Mouse (Mus musculus): Measurements from ENCODE around the gene Rpl7l1. TPM values are rescaled to one million over a fixed set of nuclear protein-coding genes. Genes with fewer than 3 reads are reported as not detected.
"Not testable (repeated sequence)": the region's sequence is repeated elsewhere in the genome, so short reads cannot be mapped to it uniquely, and the experiment has no call there.

Rpl7l1 gene
- polyA plus RNA-seq, 1 experiment from 2014 or later = 85.1 TPM

DNA sequence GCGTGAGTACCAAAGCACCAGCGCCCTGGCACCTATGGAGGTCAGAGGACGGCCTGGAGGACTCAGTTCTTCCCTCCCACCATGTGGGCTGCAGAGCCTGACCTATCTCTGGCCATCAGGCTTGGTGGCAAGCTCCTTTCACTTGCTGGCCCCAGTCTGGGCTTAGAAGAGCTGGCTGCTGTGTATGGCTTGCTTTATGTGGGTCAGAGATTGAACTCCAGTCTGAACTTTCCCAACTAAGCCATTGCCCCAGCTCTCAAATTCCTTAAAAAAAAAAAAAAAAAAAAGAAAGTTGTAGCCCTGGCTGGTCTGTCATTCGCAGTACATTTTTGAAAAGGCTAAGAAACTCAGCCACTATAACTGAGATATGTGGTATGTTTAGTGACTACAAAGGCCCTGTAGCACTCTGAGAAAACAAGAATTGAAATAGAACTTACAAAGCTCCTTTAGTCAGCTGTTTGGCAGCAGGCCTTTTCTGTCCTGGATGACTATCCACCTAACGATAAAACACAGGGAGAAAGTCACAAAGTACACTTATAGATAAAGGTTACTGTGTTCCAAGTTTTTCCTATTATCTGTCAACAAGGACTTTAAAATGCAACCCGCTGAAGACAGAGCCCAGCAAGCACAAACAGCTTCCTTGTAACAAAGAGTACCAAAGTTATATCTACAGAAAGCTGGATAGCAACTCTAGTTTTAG lies 26.8 kb upstream of the Rpl7l1 start:
- Histone ChIP-seq H3K36me3 (peaks cover 92% of the 10 kb centered on the region), H3K9ac (no peak overlapping the region), H3K27me3 (replicated peaks) (no peaks in the 10 kb centered on the region), H3K4me1 (peaks cover 8% of the 10 kb centered on the region; the same call in 1 of the 2 replicates), H3K9me3 (no peaks in the 10 kb centered on the region), H3K4me2 (no peak overlapping the region), H3K27ac (replicated peaks) (peak overlapping the region; percentile 65), H3K4me3 (no peak overlapping the region)
- no peak for ATAC-seq (ENCODE audit: extremely low read depth, insufficient number of reproducible peaks, low FRiP score, low TSS enrichment)
- WGBS = 68% methylated on average over 6 of the region's 6 CpGs

DNA sequence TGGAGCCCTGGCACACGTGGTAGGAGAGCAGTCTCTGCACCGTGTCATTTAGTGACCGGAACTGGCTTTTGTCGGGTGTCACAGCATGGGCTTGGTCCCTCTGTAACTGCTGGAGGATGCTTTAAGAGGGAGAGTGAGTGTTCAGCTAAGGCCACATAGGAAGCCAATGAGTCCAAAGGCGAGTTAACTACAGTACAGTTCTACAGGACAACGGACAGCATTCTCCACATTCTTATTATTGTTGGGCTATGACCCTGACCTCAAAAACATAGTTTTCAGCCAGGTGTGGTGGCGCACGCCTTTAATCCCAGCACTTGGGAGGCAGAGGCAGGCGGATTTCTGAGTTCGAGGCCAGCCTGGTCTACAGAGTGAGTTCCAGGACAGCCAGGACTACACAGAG lies 25.9 kb upstream of the Rpl7l1 start:
- Histone ChIP-seq H3K9ac (no peak overlapping the region), H3K36me3 (peaks cover 91% of the 10 kb centered on the region), H3K27me3 (replicated peaks) (no peaks in the 10 kb centered on the region), H3K4me3 (no peak overlapping the region), H3K27ac (replicated peaks) (no peak overlapping the region), H3K4me2 (no peak overlapping the region), H3K9me3 (no peaks in the 10 kb centered on the region), H3K4me1 (peaks cover 8% of the 10 kb centered on the region; the same call in 1 of the 2 replicates)
- no peak for ATAC-seq (ENCODE audit: extremely low read depth, insufficient number of reproducible peaks, low FRiP score, low TSS enrichment)
- 83% methylated on average over 10 of the region's 10 CpGs for WGBS

DNA sequence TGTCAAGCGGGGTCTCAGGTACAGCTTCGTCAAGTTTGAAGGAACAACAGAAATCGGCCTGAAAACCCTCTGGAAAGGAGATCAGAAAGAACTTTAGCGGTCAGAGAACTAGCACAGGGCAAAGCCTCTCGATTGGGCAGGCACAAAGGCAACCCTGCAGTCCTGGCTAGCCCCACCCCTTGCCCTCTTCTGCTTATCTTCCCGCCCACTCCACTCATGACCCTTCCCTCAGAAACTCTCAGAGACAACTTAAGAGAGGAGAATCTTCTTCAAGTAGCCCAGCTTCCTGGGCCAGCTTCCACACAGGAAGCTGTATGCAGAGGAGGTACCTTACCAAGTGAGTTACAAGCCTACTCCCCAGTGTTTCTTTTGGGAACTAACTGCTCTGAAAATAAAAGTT lies 19.3 kb upstream of the Rpl7l1 start:
- Histone ChIP-seq H3K27me3 (replicated peaks) (no peaks in the 10 kb centered on the region), H3K9me3 (no peaks in the 10 kb centered on the region), H3K4me3 (no peak overlapping the region), H3K9ac (no peak overlapping the region), H3K4me2 (no peak overlapping the region), H3K36me3 (peaks cover 77% of the 10 kb centered on the region), H3K27ac (replicated peaks) (no peak overlapping the region), H3K4me1 (peaks cover under 1% of the 10 kb centered on the region; the same call in 1 of the 2 replicates)
- WGBS = 78% methylated on average over 6 of the region's 6 CpGs
- no peak for ATAC-seq (ENCODE audit: extremely low read depth, insufficient number of reproducible peaks, low FRiP score, low TSS enrichment)

DNA sequence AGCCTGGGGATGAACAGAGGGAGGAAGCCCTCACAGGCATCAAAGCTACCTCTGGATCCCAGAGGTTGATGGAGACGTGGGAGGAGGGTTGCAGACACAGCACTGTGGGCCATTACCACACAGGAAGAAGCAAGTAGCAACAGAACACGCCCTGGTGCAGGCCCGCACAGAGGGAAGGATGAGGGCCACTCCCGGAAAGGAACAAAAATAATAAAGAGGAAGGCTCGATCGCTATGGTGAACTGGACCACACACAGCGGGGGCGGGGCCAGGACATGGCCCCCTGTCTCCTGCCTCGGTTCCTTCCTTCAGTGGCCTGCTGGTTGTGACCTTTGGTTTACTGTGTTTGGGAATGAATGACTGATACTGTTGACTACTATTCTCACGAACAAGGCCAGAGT lies 17.2 kb upstream of the Rpl7l1 start:
- H3K36me3 ChIP-seq = peaks cover 56% of the 10 kb centered on the region
- H3K27me3 ChIP-seq (replicated peaks) = no peaks in the 10 kb centered on the region
- peaks cover 5% of the 10 kb centered on the region; the same call in 1 of the 2 replicates for H3K4me1 ChIP-seq
- H3K9ac ChIP-seq = no peak overlapping the region
- H3K9me3 ChIP-seq = no peaks in the 10 kb centered on the region
- no peak overlapping the region for H3K27ac ChIP-seq (replicated peaks)
- 83% methylated on average over 10 of the region's 10 CpGs for WGBS
- no peak overlapping the region for H3K4me3 ChIP-seq
- H3K4me2 ChIP-seq = no peak overlapping the region
- no peak for ATAC-seq (ENCODE audit: extremely low read depth, insufficient number of reproducible peaks, low FRiP score, low TSS enrichment)

GRCm38 (mm10) chr17:46797386-46797785 lies 14.9 kb upstream of the Rpl7l1 start:
- H3K9me3 ChIP-seq = no peaks in the 10 kb centered on the region
- H3K27me3 ChIP-seq (replicated peaks) = no peaks in the 10 kb centered on the region
- no peak overlapping the region for H3K4me3 ChIP-seq
- 49% methylated on average over 8 of the region's 8 CpGs for WGBS
- no peak overlapping the region for H3K4me2 ChIP-seq
- no peak overlapping the region for H3K27ac ChIP-seq (replicated peaks)
- no peak for ATAC-seq (ENCODE audit: extremely low read depth, insufficient number of reproducible peaks, low FRiP score, low TSS enrichment)
- H3K36me3 ChIP-seq = peaks cover 38% of the 10 kb centered on the region
- H3K9ac ChIP-seq = no peak overlapping the region
- H3K4me1 ChIP-seq = peaks cover 5% of the 10 kb centered on the region; the same call in 1 of the 2 replicates

GRCm38 (mm10) chr17:46796743-46797142 lies 14.3 kb upstream of the Rpl7l1 start:
- Histone ChIP-seq H3K4me1 (peaks cover 5% of the 10 kb centered on the region; the same call in 1 of the 2 replicates), H3K27ac (replicated peaks) (no peak overlapping the region), H3K36me3 (peaks cover 31% of the 10 kb centered on the region), H3K9ac (no peak overlapping the region), H3K9me3 (peaks cover 4% of the 10 kb centered on the region; the same call in 1 of the 2 replicates), H3K27me3 (replicated peaks) (no peaks in the 10 kb centered on the region), H3K4me2 (no peak overlapping the region), H3K4me3 (no peak overlapping the region)
- WGBS = 88% methylated on average over 4 of the region's 4 CpGs
- no peak for ATAC-seq (ENCODE audit: extremely low read depth, insufficient number of reproducible peaks, low FRiP score, low TSS enrichment)

- H3K27me3 ChIP-seq (replicated peaks) = no peaks in the 10 kb centered on the region
- H3K36me3 ChIP-seq = no peaks in the 10 kb centered on the region
- no peak overlapping the region for H3K4me2 ChIP-seq
- peaks cover 5% of the 10 kb centered on the region; the same call in 1 of the 2 replicates for H3K4me1 ChIP-seq
- peaks cover 4% of the 10 kb centered on the region; the same call in 1 of the 2 replicates for H3K9me3 ChIP-seq
- H3K4me3 ChIP-seq = no peak overlapping the region
- H3K27ac ChIP-seq (replicated peaks) = no peak overlapping the region
- WGBS = 75% methylated on average over 2 of the region's 2 CpGs
- no peak overlapping the region for H3K9ac ChIP-seq
- no peak for ATAC-seq (ENCODE audit: extremely low read depth, insufficient number of reproducible peaks, low FRiP score, low TSS enrichment)
Observed at GRCm38 (mm10) chr17:46792963-46793362, 10.5 kb upstream of the Rpl7l1 start.

GRCm38 (mm10) chr17:46787974-46788373 lies 5.5 kb upstream of the Rpl7l1 start:
- not testable (repeated sequence) for ATAC-seq (ENCODE audit: extremely low read depth, insufficient number of reproducible peaks, low FRiP score, low TSS enrichment); H3K27ac ChIP-seq (replicated peaks); H3K4me1 ChIP-seq; H3K4me3 ChIP-seq; H3K9me3 ChIP-seq; H3K4me2 ChIP-seq; H3K9ac ChIP-seq; H3K36me3 ChIP-seq; H3K27me3 ChIP-seq (replicated peaks)
- 65% methylated on average over 2 of the region's 2 CpGs for WGBS

DNA sequence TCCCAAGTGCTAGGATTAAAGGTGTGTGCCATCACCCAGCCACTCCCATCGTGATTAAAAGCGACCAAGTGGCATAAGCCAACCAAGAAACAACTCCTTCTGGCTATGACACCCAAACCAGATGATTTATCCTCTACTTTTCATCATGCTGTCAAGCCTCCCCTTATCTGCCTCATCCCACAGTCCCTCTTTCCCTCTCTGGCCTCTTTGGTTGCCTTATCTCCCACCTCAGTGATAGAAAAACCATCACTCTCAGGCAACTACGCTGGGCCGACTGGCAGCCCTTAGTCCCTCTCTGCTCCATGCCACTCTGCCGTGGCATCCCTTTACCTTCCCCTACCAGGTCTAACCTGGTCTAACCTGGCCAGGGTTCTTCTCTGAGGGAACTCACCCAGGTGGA lies 4.5 kb upstream of the Rpl7l1 start:
- 69% methylated on average over 5 of the region's 5 CpGs for WGBS
- Histone ChIP-seq H3K9ac (no peak overlapping the region), H3K27ac (replicated peaks) (no peak overlapping the region), H3K36me3 (no peaks in the 10 kb centered on the region), H3K4me1 (no peaks in the 10 kb centered on the region), H3K4me2 (no peak overlapping the region), H3K27me3 (replicated peaks) (no peaks in the 10 kb centered on the region), H3K9me3 (peaks cover 2% of the 10 kb centered on the region; the same call in 1 of the 2 replicates), H3K4me3 (no peak overlapping the region)
- no peak for ATAC-seq (ENCODE audit: extremely low read depth, insufficient number of reproducible peaks, low FRiP score, low TSS enrichment)

DNA sequence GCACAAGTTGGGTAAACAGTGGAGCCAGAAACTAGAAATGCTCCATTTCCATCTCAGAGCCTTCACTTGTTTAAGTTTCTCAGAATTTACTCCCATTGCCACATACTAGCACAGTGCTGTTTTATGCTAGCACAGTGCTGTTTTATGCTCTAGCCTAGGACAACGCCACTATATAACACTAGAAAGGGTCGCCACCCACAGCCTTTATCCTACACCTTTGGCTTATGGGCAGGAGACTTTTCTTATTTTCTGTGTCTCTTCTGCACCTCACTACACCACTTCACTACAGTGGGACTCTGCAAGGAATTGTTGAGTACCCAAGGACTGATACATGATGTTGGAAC lies 722 bp upstream of the Rpl7l1 start:
- Histone ChIP-seq H3K36me3 (peaks cover 31% of the 10 kb centered on the region), H3K27me3 (replicated peaks) (no peaks in the 10 kb centered on the region), H3K9me3 (no peaks in the 10 kb centered on the region), H3K4me2 (peak overlapping the region; percentile 75), H3K9ac (no peak overlapping the region; the same call in 1 of the 2 replicates), H3K27ac (replicated peaks) (peak overlapping the region; percentile 87; the same call in 1 of the 2 replicates), H3K4me1 (peaks cover 12% of the 10 kb centered on the region), H3K4me3 (peak overlapping the region; percentile 79)
- no peak for ATAC-seq (ENCODE audit: extremely low read depth, insufficient number of reproducible peaks, low FRiP score, low TSS enrichment)
- WGBS = 80% methylated on average over 2 of the region's 2 CpGs

DNA sequence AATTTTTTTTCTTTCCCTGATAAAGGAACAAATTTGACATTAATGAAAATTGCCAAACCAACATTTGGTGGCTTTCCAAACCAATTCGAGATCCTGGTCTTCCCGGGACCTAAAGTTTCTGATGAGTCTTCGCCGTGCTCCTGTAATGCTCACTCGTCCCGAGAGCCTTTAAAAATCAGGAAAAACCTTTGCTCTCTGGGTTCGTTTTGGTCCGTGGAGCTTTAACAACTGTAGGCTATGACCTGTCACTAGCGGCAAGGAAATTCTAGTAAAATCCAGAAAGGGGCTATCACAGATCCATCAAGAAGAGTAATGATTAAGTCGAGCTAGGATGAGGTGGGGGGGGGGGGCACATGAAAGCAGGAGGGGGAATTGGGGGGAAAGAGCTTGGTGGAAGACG lies 596 bp downstream of the Rpl7l1 start:
- H3K4me3 ChIP-seq = peak overlapping the region; percentile 79
- no peaks in the 10 kb centered on the region for H3K27me3 ChIP-seq (replicated peaks)
- ATAC-seq (ENCODE audit: extremely low read depth, insufficient number of reproducible peaks, low FRiP score, low TSS enrichment) = no peak
- H3K27ac ChIP-seq (replicated peaks) = peak overlapping the region; percentile 87
- H3K4me1 ChIP-seq = peaks cover 12% of the 10 kb centered on the region
- H3K9ac ChIP-seq = peak overlapping the region; percentile 90
- peak overlapping the region; percentile 75 for H3K4me2 ChIP-seq
- 3% methylated on average over 11 of the region's 11 CpGs for WGBS
- H3K36me3 ChIP-seq = peaks cover 44% of the 10 kb centered on the region
- H3K9me3 ChIP-seq = no peaks in the 10 kb centered on the region

GRCm38 (mm10) chr17:46776087-46776486 lies 6.4 kb downstream of the Rpl7l1 start:
- Histone ChIP-seq H3K36me3 (peaks cover 72% of the 10 kb centered on the region), H3K4me3 (no peak overlapping the region)
- 72% methylated on average over 3 of the region's 3 CpGs for WGBS

More at GRCm38 (mm10) chr17:46776087-46776486, 6.4 kb downstream of the Rpl7l1 start:
- H3K27ac ChIP-seq (replicated peaks) = no peak overlapping the region
- no peaks in the 10 kb centered on the region for H3K9me3 ChIP-seq
- peaks cover 23% of the 10 kb centered on the region for H3K4me1 ChIP-seq
- ATAC-seq (ENCODE audit: extremely low read depth, insufficient number of reproducible peaks, low FRiP score, low TSS enrichment) = no peak
- H3K4me2 ChIP-seq = no peak overlapping the region
- H3K27me3 ChIP-seq (replicated peaks) = no peaks in the 10 kb centered on the region
- no peak overlapping the region for H3K9ac ChIP-seq

All from heart, embryonic 13.5 days (tissue).